In genomic region chr11:11972401-11973110, GRCm38 (mm10) we compare ENCODE assay signal across 8 mouse cellular contexts.
DNase-seq lines count a peak whose midpoint lies in the region; ATAC-seq lines count a peak whose summit lies in the region.

No protein-coding gene starts in this region.

- ATAC-seq in heart, embryonic 12.5 days (ENCODE audit: insufficient number of reproducible peaks, low FRiP score): no peak
- peak; percentile 59 for ATAC-seq in midbrain, embryonic 13.5 days
- no peak for ATAC-seq in midbrain, embryonic 14.5 days (ENCODE audit: low FRiP score, low TSS enrichment)
- ATAC-seq in heart, embryonic 15.5 days (replicated peaks; ENCODE audit: insufficient number of reproducible peaks, insufficient read depth, low FRiP score, low read depth): no peak
- ATAC-seq in stomach, embryonic 16.5 days (ENCODE audit: insufficient read depth, low FRiP score): no peak

- no peak for DNase-seq in heart, postnatal 25 days (ENCODE audit: low spot score)
- DNase-seq in midbrain, embryonic 14.5 days: no peak
- DNase-seq in Muller cell, postnatal 12 days (ENCODE audit: inconsistent ontology term): no peak
- no peak for DNase-seq in cerebellum, adult 8-10 months

- WGBS in heart, embryonic 12.5 days: 83% methylated on average over 6 of the region's 6 CpGs
- WGBS in midbrain, embryonic 13.5 days: 84% methylated on average over 6 of the region's 6 CpGs
- WGBS in midbrain, embryonic 14.5 days: 82% methylated on average over 6 of the region's 6 CpGs
- WGBS in heart, embryonic 15.5 days: 73% methylated on average over 6 of the region's 6 CpGs
- 85% methylated on average over 6 of the region's 6 CpGs for WGBS in stomach, embryonic 16.5 days

- no peak overlapping the region for H3K4me3 ChIP-seq in heart, embryonic 12.5 days
- H3K4me3 ChIP-seq in midbrain, embryonic 13.5 days (replicated peaks): no peak overlapping the region
- no peak overlapping the region for H3K4me3 ChIP-seq in midbrain, embryonic 14.5 days (replicated peaks; ENCODE audit: low read depth, low read length)
- no peak overlapping the region for H3K4me3 ChIP-seq in heart, embryonic 15.5 days
- H3K4me3 ChIP-seq in stomach, embryonic 16.5 days (replicated peaks; ENCODE audit: low read length): no peak overlapping the region

- no peaks in the 10 kb centered on the region for H3K27me3 ChIP-seq in heart, embryonic 12.5 days (replicated peaks)
- H3K27me3 ChIP-seq in midbrain, embryonic 13.5 days: peaks cover 2% of the 10 kb centered on the region; the same call in 1 of the 2 replicates
- H3K27me3 ChIP-seq in midbrain, embryonic 14.5 days (ENCODE audit: control insufficient read depth, insufficient read depth, low read length): no peaks in the 10 kb centered on the region
- H3K27me3 ChIP-seq in heart, embryonic 15.5 days: no peaks in the 10 kb centered on the region
- no peaks in the 10 kb centered on the region for H3K27me3 ChIP-seq in stomach, embryonic 16.5 days (ENCODE audit: control insufficient read depth, insufficient read depth, low read length)

- intact Hi-C loops in heart, postnatal 25 days (cut with DNase I): loop anchor here (1.0 to 10.0 kb wide), 3 partner anchors 128 to 418 kb away; no protein-coding TSS in a partner anchor

- no peak overlapping the region for H3K9ac ChIP-seq in heart, embryonic 12.5 days
- no peak overlapping the region for H3K9ac ChIP-seq in midbrain, embryonic 13.5 days (replicated peaks)
- no peak overlapping the region for H3K9ac ChIP-seq in midbrain, embryonic 14.5 days (replicated peaks; ENCODE audit: low read length)
- no peak overlapping the region for H3K9ac ChIP-seq in heart, embryonic 15.5 days
- no peak overlapping the region for H3K9ac ChIP-seq in stomach, embryonic 16.5 days (ENCODE audit: low read length)

- H3K4me2 ChIP-seq in heart, embryonic 12.5 days: no peak overlapping the region
- no peak overlapping the region for H3K4me2 ChIP-seq in midbrain, embryonic 13.5 days (replicated peaks)
- H3K4me2 ChIP-seq in midbrain, embryonic 14.5 days (ENCODE audit: low read length): no peak overlapping the region
- H3K4me2 ChIP-seq in heart, embryonic 15.5 days: no peak overlapping the region
- H3K4me2 ChIP-seq in stomach, embryonic 16.5 days (ENCODE audit: low read depth, low read length): no peak overlapping the region

- H3K9me3 ChIP-seq in heart, embryonic 12.5 days (replicated peaks): no peaks in the 10 kb centered on the region
- peaks cover 6% of the 10 kb centered on the region for H3K9me3 ChIP-seq in midbrain, embryonic 13.5 days
- peaks cover 9% of the 10 kb centered on the region for H3K9me3 ChIP-seq in midbrain, embryonic 14.5 days (ENCODE audit: control insufficient read depth, low read length)
- H3K9me3 ChIP-seq in heart, embryonic 15.5 days (replicated peaks): no peaks in the 10 kb centered on the region
- H3K9me3 ChIP-seq in stomach, embryonic 16.5 days (replicated peaks; ENCODE audit: control insufficient read depth, low read length): 0 out of 2 replicates have a peak, but pooled peaks cover 3% of the 10 kb centered on the region

- peaks cover 42% of the 10 kb centered on the region for H3K4me1 ChIP-seq in heart, embryonic 12.5 days (replicated peaks)
- H3K4me1 ChIP-seq in midbrain, embryonic 13.5 days (replicated peaks): 0 out of 2 replicates have a peak, but pooled peaks cover 4% of the 10 kb centered on the region
- H3K4me1 ChIP-seq in midbrain, embryonic 14.5 days (ENCODE audit: control insufficient read depth, insufficient read depth, low read length): 0 out of 2 replicates have a peak, but pooled peaks cover 2% of the 10 kb centered on the region
- H3K4me1 ChIP-seq in heart, embryonic 15.5 days (replicated peaks): peaks cover 35% of the 10 kb centered on the region
- H3K4me1 ChIP-seq in stomach, embryonic 16.5 days (ENCODE audit: control insufficient read depth, insufficient read depth, low read length): peaks cover 10% of the 10 kb centered on the region; the same call in 1 of the 2 replicates

- peaks cover 49% of the 10 kb centered on the region for H3K36me3 ChIP-seq in heart, embryonic 12.5 days
- H3K36me3 ChIP-seq in midbrain, embryonic 13.5 days: peaks cover 12% of the 10 kb centered on the region; the same call in 1 of the 2 replicates
- 0 out of 2 replicates have a peak, but pooled peaks cover 3% of the 10 kb centered on the region for H3K36me3 ChIP-seq in midbrain, embryonic 14.5 days (ENCODE audit: control insufficient read depth, insufficient read depth, low read length)
- H3K36me3 ChIP-seq in heart, embryonic 15.5 days: peaks cover 13% of the 10 kb centered on the region
- peaks cover 12% of the 10 kb centered on the region for H3K36me3 ChIP-seq in stomach, embryonic 16.5 days (ENCODE audit: control insufficient read depth, insufficient read depth, low read length)

- H3K27ac ChIP-seq in heart, embryonic 12.5 days (ENCODE audit: poor library complexity, severe bottlenecking): peak overlapping the region; percentile 66
- H3K27ac ChIP-seq in midbrain, embryonic 13.5 days: no peak overlapping the region
- H3K27ac ChIP-seq in midbrain, embryonic 14.5 days (replicated peaks; ENCODE audit: low read depth, low read length): no peak overlapping the region
- peak overlapping the region; percentile 53 for H3K27ac ChIP-seq in heart, embryonic 15.5 days
- peak overlapping the region; percentile 7 for H3K27ac ChIP-seq in stomach, embryonic 16.5 days (ENCODE audit: low read length)

Comparison
In these comparisons a context has a peak if more than half of its experiments do, and no peak if none do; other contexts are left out.
1. H3K27ac ChIP-seq: peak in heart, embryonic 12.5 days (single experiment), heart, embryonic 15.5 days (single experiment) and stomach, embryonic 16.5 days (single experiment); none in midbrain, embryonic 13.5 days (single experiment) and midbrain, embryonic 14.5 days (single experiment).